Mouse (Mus musculus) MEL (cell line): ENCODE measurements around the gene Castor1. TPM values are rescaled to one million over a fixed set of nuclear protein-coding genes. Genes with fewer than 3 reads are reported as not detected.
A peak's percentile ranks its signal among the peaks of the same experiment; 100 is the strongest.

Experiments used
- DNase-seq: peaks from one replicate; pipeline ENCODE4 v3.0.0; 2011; ENCODE audit warnings: low read depth, low spot score
- H3K27ac ChIP-seq: 2 replicates; pipeline ENCODE4 v1.5.1; 2012; ENCODE audit warnings: low read depth, mild to moderate bottlenecking, control low read depth, low read length, moderate library complexity; ENCODE audit not compliant: control insufficient read depth
- H3K27me3 ChIP-seq, 2 experiments: fragments of 150-350 bp in 1 of 2; sonication (generic) in 1 of 2; 2 replicates each; pipeline ENCODE4 v1.6.1; 2012; ENCODE audit warnings: low read length in 2 of 2, mild to moderate bottlenecking in 2 of 2, improper control_type of control experiment in 1 of 2, moderate library complexity in 1 of 2; ENCODE audit not compliant: insufficient read depth in 2 of 2, control insufficient read depth in 1 of 2
- H3K36me3 ChIP-seq, 2 experiments: 2 replicates each; pipeline ENCODE4 v1.6.1; 2012 to 2014; ENCODE audit warnings: low read length in 2 of 2, improper control_type of control experiment in 1 of 2, inconsistent platforms in 1 of 2, mild to moderate bottlenecking in 1 of 2; ENCODE audit not compliant: insufficient read depth in 2 of 2, control insufficient read depth in 1 of 2
- H3K4me1 ChIP-seq, 2 experiments: fragments of 150-350 bp in 1 of 2; sonication (generic) in 1 of 2; 2 replicates each; pipeline ENCODE4 v1.6.1; 2012; ENCODE audit warnings: low read length in 2 of 2, improper control_type of control experiment in 1 of 2, mild to moderate bottlenecking in 1 of 2; ENCODE audit not compliant: insufficient read depth in 2 of 2, control insufficient read depth in 1 of 2
- H3K4me3 ChIP-seq, 2 experiments: fragments of 150-350 bp in 1 of 2; sonication (generic) in 1 of 2; 2 replicates each; pipeline ENCODE4 v1.5.1; 2012; ENCODE audit warnings: low read depth in 2 of 2, low read length in 2 of 2, mild to moderate bottlenecking in 2 of 2, moderate library complexity in 2 of 2, control low read depth in 1 of 2, improper control_type of control experiment in 1 of 2; ENCODE audit not compliant: control insufficient read depth in 1 of 2, insufficient read depth in 1 of 2
- H3K79me2 ChIP-seq: 2 replicates; pipeline ENCODE4 v1.6.1; 2012; ENCODE audit warnings: mild to moderate bottlenecking, low read length, moderate library complexity; ENCODE audit not compliant: control insufficient read depth, poor library complexity, insufficient read depth
- H3K9ac ChIP-seq: 2 replicates; pipeline ENCODE4 v1.6.1; 2012; ENCODE audit warnings: low read depth, mild to moderate bottlenecking, control low read depth, low read length, moderate library complexity; ENCODE audit not compliant: control insufficient read depth, poor library complexity, severe bottlenecking
- H3K9me3 ChIP-seq: fragments of 150-350 bp; sonication (generic); replicated peaks from 2 replicates; pipeline ENCODE4 v1.6.1; 2012; ENCODE audit warnings: mild to moderate bottlenecking, low read length, improper control_type of control experiment, moderate library complexity; ENCODE audit not compliant: insufficient read depth
- CTCF ChIP-seq, 3 experiments: IDR thresholded peaks in 2 of 3; conservative IDR thresholded peaks in 1 of 3; 2 replicates each; pipeline ENCODE4 v1.5.1; 2011 to 2012; ENCODE audit warnings: low read length in 3 of 3, low read depth in 2 of 3, mild to moderate bottlenecking in 2 of 3, improper control_type of control experiment in 1 of 3, inconsistent platforms in 1 of 3, mixed read lengths in 1 of 3, moderate library complexity in 1 of 3; ENCODE audit not compliant: control insufficient read depth in 1 of 3, insufficient read depth in 1 of 3, poor library complexity in 1 of 3, severe bottlenecking in 1 of 3
- E2F4 ChIP-seq: IDR thresholded peaks from 2 replicates; pipeline ENCODE4 v1.6.1; 2011; ENCODE audit warnings: low read depth, low read length, improper control_type of control experiment, borderline replicate concordance
- GATA1 ChIP-seq: IDR thresholded peaks from 2 replicates; pipeline ENCODE4 v1.6.1; 2011; ENCODE audit warnings: low read depth, low read length, improper control_type of control experiment
- HCFC1 ChIP-seq: IDR thresholded peaks from 2 replicates; pipeline ENCODE4 v1.6.1; 2012; ENCODE audit warnings: low read depth, mild to moderate bottlenecking, inconsistent platforms, low read length, improper control_type of control experiment, moderate library complexity
- KAT2A ChIP-seq: conservative IDR thresholded peaks from 2 replicates; pipeline ENCODE4 v1.6.1; 2012; ENCODE audit warnings: low read depth, low read length, improper control_type of control experiment, inconsistent platforms
- MAFK ChIP-seq: IDR thresholded peaks from 2 replicates; pipeline ENCODE4 v1.6.1; 2011; ENCODE audit warnings: low read depth, mild to moderate bottlenecking, low read length, improper control_type of control experiment, borderline replicate concordance
- MAX ChIP-seq: IDR thresholded peaks from 2 replicates; pipeline ENCODE4 v1.6.1; 2011; ENCODE audit warnings: low read length, improper control_type of control experiment
- MXI1 ChIP-seq: IDR thresholded peaks from 2 replicates; pipeline ENCODE4 v1.6.1; 2011; ENCODE audit warnings: mild to moderate bottlenecking, low read depth, low read length, improper control_type of control experiment
- MYC ChIP-seq: IDR thresholded peaks from 2 replicates; pipeline ENCODE4 v1.6.1; 2011; ENCODE audit warnings: low read depth, mild to moderate bottlenecking, low read length, improper control_type of control experiment, moderate library complexity
- NELFE ChIP-seq: IDR thresholded peaks from 2 replicates; pipeline ENCODE4 v1.6.1; 2011; ENCODE audit warnings: low read depth, low read length, improper control_type of control experiment
- NRF1 ChIP-seq: IDR thresholded peaks from 2 replicates; pipeline ENCODE4 v1.6.1; 2014; ENCODE audit warnings: low read depth, mild to moderate bottlenecking, inconsistent platforms, low read length, improper control_type of control experiment, moderate library complexity; ENCODE audit not compliant: poor library complexity, insufficient read depth, severe bottlenecking
- POLR2A ChIP-seq, 2 experiments: IDR thresholded peaks; 2 replicates each; pipeline ENCODE4 v1.6.1; 2011 to 2012; ENCODE audit warnings: low read length in 2 of 2, mild to moderate bottlenecking in 2 of 2, control low read depth in 1 of 2, improper control_type of control experiment in 1 of 2, low read depth in 1 of 2, moderate library complexity in 1 of 2; ENCODE audit not compliant: control insufficient read depth in 1 of 2, insufficient read depth in 1 of 2, poor library complexity in 1 of 2
- POLR2AphosphoS2 ChIP-seq: IDR thresholded peaks from 2 replicates; pipeline ENCODE4 v1.6.1; 2011; ENCODE audit warnings: low read length, improper control_type of control experiment
- POLR2AphosphoS5 ChIP-seq: IDR thresholded peaks from 2 replicates; pipeline ENCODE4 v1.6.1; 2012; ENCODE audit warnings: low read depth, borderline replicate concordance, mild to moderate bottlenecking, inconsistent platforms, low read length, moderate library complexity, mixed read lengths
- RAD21 ChIP-seq: IDR thresholded peaks from 2 replicates; pipeline ENCODE4 v1.6.1; 2011; ENCODE audit warnings: mild to moderate bottlenecking, low read depth, low read length, improper control_type of control experiment
- RCOR1 ChIP-seq: IDR thresholded peaks from 2 replicates; pipeline ENCODE4 v1.6.1; 2012; ENCODE audit warnings: low read depth, mild to moderate bottlenecking, inconsistent platforms, low read length, improper control_type of control experiment
- SIN3A ChIP-seq: IDR thresholded peaks from 2 replicates; pipeline ENCODE4 v1.6.1; 2012; ENCODE audit warnings: low read length, improper control_type of control experiment, inconsistent platforms
- SMC3 ChIP-seq: IDR thresholded peaks from 2 replicates; pipeline ENCODE4 v1.6.1; 2011; ENCODE audit warnings: low read depth, low read length, improper control_type of control experiment
- TBP ChIP-seq: IDR thresholded peaks from 2 replicates; pipeline ENCODE4 v1.8.0; 2011; ENCODE audit warnings: low read depth, low read length, improper control_type of control experiment
- TCF12 ChIP-seq: IDR thresholded peaks from 2 replicates; pipeline ENCODE4 v1.6.1; 2014; ENCODE audit warnings: low read depth, mild to moderate bottlenecking, inconsistent platforms, low read length, improper control_type of control experiment, moderate library complexity
- USF2 ChIP-seq, 2 experiments: IDR thresholded peaks; 2 replicates each; pipeline ENCODE4 v1.6.1; 2011 to 2012; ENCODE audit warnings: improper control_type of control experiment in 2 of 2, low read length in 2 of 2, borderline replicate concordance in 1 of 2, inconsistent platforms in 1 of 2, low read depth in 1 of 2, mild to moderate bottlenecking in 1 of 2; ENCODE audit not compliant: insufficient read depth in 1 of 2
- ZC3H11A ChIP-seq: IDR thresholded peaks from 2 replicates; pipeline ENCODE4 v1.6.1; 2012; ENCODE audit warnings: low read depth, mild to moderate bottlenecking, inconsistent platforms, low read length, improper control_type of control experiment
- polyA plus RNA-seq, 2 experiments: library from polyadenylated mRNA; stranded (reverse) in 1 of 2; unstranded in 1 of 2; fragments of >175 nt in 1 of 2; fragments of >200 nt in 1 of 2; gene quantifications; 2 replicates each; pipeline versions ENCODE4 v1.2.1 to v1.2.4; 2012; ENCODE audit warnings: low replicate concordance in 2 of 2, low read depth in 1 of 2; ENCODE audit not compliant: insufficient read length in 2 of 2, insufficient read depth in 1 of 2, missing spikeins in 1 of 2
- total RNA-seq: library from RNA; depleted of rRNA; stranded (reverse); fragments of 300-350 nt; gene quantifications from 2 replicates; pipeline ENCODE4 v1.2.3, GENCODE M21; 2012

The Castor1 gene
- total and polyA plus RNA-seq, 3 experiments = 6.6 to 11.8 TPM; not detected in 1

DNA sequence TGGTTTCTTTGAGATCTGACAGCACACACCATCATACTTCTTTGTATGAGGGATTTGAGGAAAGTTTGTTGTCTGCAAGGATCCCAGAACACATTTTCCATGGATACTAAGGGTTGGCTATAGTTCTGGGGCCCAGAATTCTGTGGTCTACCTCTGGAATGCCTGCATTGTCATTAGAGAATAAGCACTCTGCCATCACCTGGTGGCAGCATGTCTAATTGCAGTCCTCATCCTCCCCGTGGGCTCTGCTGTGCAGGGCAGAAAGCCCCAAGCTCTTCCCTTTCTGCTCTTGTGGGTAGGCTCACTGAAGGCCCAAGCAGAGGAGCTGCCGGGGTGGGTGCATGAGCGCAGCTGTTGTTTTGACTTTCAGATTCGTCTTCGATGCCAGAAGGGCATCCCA, 8.5 kb upstream of the Castor1 start:
- Histone ChIP-seq H3K4me3 (no peak overlapping the region), H3K9ac (no peak overlapping the region), H3K9me3 (no peaks in the 10 kb centered on the region), H3K4me1 (peaks cover 10 to 19% of the 10 kb centered on the region in 2 experiments), H3K27ac (no peak overlapping the region), H3K27me3 (no peaks in the 10 kb centered on the region), H3K36me3 (peaks cover 2 to 12% of the 10 kb centered on the region in 2 experiments), H3K79me2 (no peaks in the 10 kb centered on the region)
- DNase-seq = no peak
- no peak for TF ChIP-seq NELFE
- TF ChIP-seq E2F4 = no peak
- no peak for TF ChIP-seq POLR2A (IDR thresholded peaks at IDR 0.05; ENCODE audit: control insufficient read depth in 1 of 2, insufficient read depth in 1 of 2, low read depth in 1 of 2, low read length in 2 of 2, poor library complexity in 1 of 2)
- TF ChIP-seq MYC = no peak
- no peak for TF ChIP-seq HCFC1
- TF ChIP-seq POLR2AphosphoS5 = no peak
- TF ChIP-seq RCOR1 = no peak
- no peak for TF ChIP-seq MAX
- no peak for TF ChIP-seq NRF1
- TF ChIP-seq RAD21 = peak; percentile 47
- TF ChIP-seq CTCF (IDR thresholded peaks at IDR 0.05 in 2 of 3, conservative IDR thresholded peaks at IDR 0.05 in 1 of 3; ENCODE audit: control insufficient read depth in 1 of 3, insufficient read depth in 1 of 3, low read depth in 2 of 3, low read length in 3 of 3, poor library complexity in 1 of 3, severe bottlenecking in 1 of 3) = peak; percentile 11 to 55 (median 50); a peak in 4 of 6 replicates
- TF ChIP-seq POLR2AphosphoS2 = no peak
- TF ChIP-seq GATA1 = no peak
- peak; percentile 53 for TF ChIP-seq SMC3

DNA sequence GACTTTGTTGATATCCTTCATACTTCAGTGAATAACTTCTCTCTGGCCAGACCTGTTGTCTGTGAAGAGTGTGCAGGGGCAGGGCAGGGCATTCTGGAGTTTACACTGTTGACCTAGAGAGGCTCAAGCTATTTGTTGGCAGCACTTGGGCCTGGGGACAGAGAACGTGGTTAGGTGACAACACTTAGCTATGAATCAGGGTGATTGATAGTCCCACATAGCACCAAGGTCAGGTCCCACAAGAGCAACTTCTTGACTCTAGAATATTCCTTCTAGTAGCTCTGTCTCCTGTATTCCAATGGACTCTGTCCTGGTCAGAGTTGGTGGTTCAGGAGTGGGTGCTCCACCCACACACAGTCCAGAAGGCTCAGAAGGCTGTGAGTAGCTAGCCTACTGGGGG, 7.2 kb upstream of the Castor1 start:
- Histone ChIP-seq H3K27ac (no peak overlapping the region), H3K79me2 (no peaks in the 10 kb centered on the region), H3K27me3 (no peaks in the 10 kb centered on the region), H3K4me1 (peaks cover 10 to 18% of the 10 kb centered on the region in 2 experiments), H3K4me3 (no peak overlapping the region)
- no peak for TF ChIP-seq USF2 (IDR thresholded peaks at IDR 0.05; ENCODE audit: borderline replicate concordance in 1 of 2, insufficient read depth in 1 of 2, low read depth in 1 of 2, low read length in 2 of 2)
- no peak for TF ChIP-seq E2F4
- no peak for TF ChIP-seq TBP
- TF ChIP-seq RCOR1 = no peak
- TF ChIP-seq MAX = no peak
- TF ChIP-seq MXI1 = no peak
- TF ChIP-seq TCF12 = no peak
- no peak for TF ChIP-seq MAFK
- TF ChIP-seq RAD21 = no peak
- TF ChIP-seq GATA1 = no peak
- no peak for TF ChIP-seq SIN3A
- no peak for TF ChIP-seq KAT2A
- no peak for TF ChIP-seq ZC3H11A
- TF ChIP-seq, all 39 proteins: peak for 0
- H3K9ac ChIP-seq = no peak overlapping the region
- H3K9me3 ChIP-seq = no peaks in the 10 kb centered on the region
- no peak for DNase-seq
- peaks cover 2 to 12% of the 10 kb centered on the region in 2 experiments for H3K36me3 ChIP-seq
